Mouse (Mus musculus) limb, embryonic 11.5 days (tissue): ENCODE results near the gene Nkain2. TPM values are rescaled to one million over a fixed set of nuclear protein-coding genes. Genes with fewer than 3 reads are reported as not detected.

Experiments
- ATAC-seq: fragments of 200-750 bp; cut with Nextera tagmentation; 2 replicates; pipeline ENCODE4 v1.8.0; 2017; ENCODE audit warnings: low read depth; ENCODE audit not compliant: insufficient number of reproducible peaks, low FRiP score, low TSS enrichment
- DNase-seq: peaks from one replicate; pipeline ENCODE4 v3.0.0-alpha.2; 2015; ENCODE audit warnings: low spot score
- H3K27ac ChIP-seq: fragments of 300-500 bp; sonication (generic); replicated peaks from 2 replicates; pipeline ENCODE4 v1.5.1; 2014; ENCODE audit warnings: low read depth, mild to moderate bottlenecking, low read length
- H3K27me3 ChIP-seq: fragments of 300-500 bp; sonication (generic); 2 replicates; pipeline ENCODE4 v1.6.1; 2014; ENCODE audit warnings: mild to moderate bottlenecking, low read length, mixed read lengths; ENCODE audit not compliant: control insufficient read depth, insufficient read depth
- H3K36me3 ChIP-seq: fragments of 300-500 bp; sonication (generic); 2 replicates; pipeline ENCODE4 v1.6.1; 2014; ENCODE audit warnings: mild to moderate bottlenecking, low read length, moderate library complexity, mixed read lengths; ENCODE audit not compliant: control insufficient read depth, insufficient read depth
- H3K4me1 ChIP-seq: fragments of 300-500 bp; sonication (generic); 2 replicates; pipeline ENCODE4 v1.6.1; 2014; ENCODE audit warnings: low read length, mixed read lengths; ENCODE audit not compliant: control insufficient read depth, insufficient read depth
- H3K4me2 ChIP-seq: fragments of 300-500 bp; sonication (generic); 2 replicates; pipeline ENCODE4 v1.6.1; 2014; ENCODE audit warnings: low read depth, mild to moderate bottlenecking, moderate library complexity; ENCODE audit not compliant: severe bottlenecking
- H3K4me3 ChIP-seq: fragments of 300-500 bp; sonication (generic); 2 replicates; pipeline ENCODE4 v1.5.1; 2014; ENCODE audit warnings: low read depth, low read length
- H3K9ac ChIP-seq: fragments of 300-500 bp; sonication (generic); 2 replicates; pipeline ENCODE4 v1.6.1; 2014; ENCODE audit warnings: mild to moderate bottlenecking, low read length
- H3K9me3 ChIP-seq: fragments of 300-500 bp; sonication (generic); 2 replicates; pipeline ENCODE4 v1.6.1; 2016; ENCODE audit warnings: low read length; ENCODE audit not compliant: control insufficient read depth
- WGBS: fragments of 180-500 bp; shearing (Covaris S2); extraction: QIAGEN DNeasy Blood & Tissue Kit; methylation state at CpG from one replicate; pipeline ENCODE4 v1.1.7; 2014; 5-methylcytosine and 5-hydroxymethylcytosine counted together
- polyA plus RNA-seq: library from polyadenylated mRNA; unstranded; fragments of >200 nt; fragmentation: Nextera tagmentation; extraction: Ambion mirVana; gene quantifications from 2 replicates; pipeline ENCODE4 v1.2.1, GENCODE M21; 2014

The Nkain2 gene
- polyA plus RNA-seq, 1 experiment from 2014 or later = 0.20 TPM

DNA sequence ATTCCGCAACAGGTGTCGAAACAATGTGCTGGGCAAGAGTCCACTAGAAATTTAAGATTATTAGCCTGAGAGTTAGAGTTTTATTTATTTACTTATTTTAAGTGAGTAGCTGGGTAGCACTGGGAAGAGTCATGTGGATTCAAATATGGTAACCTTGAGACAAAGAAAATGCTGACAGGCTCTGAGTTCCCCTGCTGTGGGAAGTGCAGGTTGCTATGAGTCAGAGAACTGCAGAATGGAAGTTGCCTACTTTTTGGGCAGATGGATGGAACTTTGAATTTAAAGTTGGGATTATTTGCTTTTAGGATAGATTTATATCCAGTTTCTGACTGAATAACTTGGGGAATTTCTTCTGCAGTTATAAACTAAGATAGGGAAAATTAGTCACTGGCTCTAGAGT is 259.2 kb downstream of the Nkain2 start:
- Histone ChIP-seq H3K4me2 (no peak overlapping the region), H3K4me1 (no peaks in the 10 kb centered on the region), H3K36me3 (no peaks in the 10 kb centered on the region), H3K4me3 (no peak overlapping the region), H3K9ac (no peak overlapping the region), H3K9me3 (no peaks in the 10 kb centered on the region), H3K27ac (no peak overlapping the region), H3K27me3 (no peaks in the 10 kb centered on the region)
- 97% methylated on average over 2 of the region's 2 CpGs for WGBS
- ATAC-seq (no peak), DNase-seq (no peak)

DNA sequence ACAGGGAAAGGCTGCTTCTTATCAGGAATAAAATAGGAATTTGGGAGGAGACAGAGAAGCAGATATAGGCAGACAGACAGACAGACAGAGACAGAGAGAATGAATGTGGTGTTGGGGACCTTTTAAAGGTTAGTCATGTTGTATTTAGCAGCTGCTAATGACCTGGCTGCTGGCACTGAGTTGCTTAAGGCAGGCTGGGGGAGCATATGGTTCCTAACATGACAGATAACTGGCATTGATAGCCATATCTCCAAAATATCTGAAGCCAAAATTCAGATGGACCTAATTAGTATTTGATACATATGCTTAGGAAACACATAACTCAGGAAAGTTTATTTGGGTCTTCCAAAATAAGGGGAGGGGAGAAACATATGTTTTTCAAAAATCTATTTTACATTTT is 285.8 kb downstream of the Nkain2 start:
- H3K9ac ChIP-seq = no peak overlapping the region
- no peak overlapping the region for H3K4me3 ChIP-seq
- no peaks in the 10 kb centered on the region for H3K9me3 ChIP-seq
- DNase-seq (no peak), ATAC-seq (no peak)
- no peak overlapping the region for H3K4me2 ChIP-seq
- H3K36me3 ChIP-seq = no peaks in the 10 kb centered on the region
- H3K4me1 ChIP-seq = no peaks in the 10 kb centered on the region
- H3K27ac ChIP-seq = no peak overlapping the region
- no peaks in the 10 kb centered on the region for H3K27me3 ChIP-seq

GRCm38 (mm10) chr10:32602798-32603197 is 287.5 kb downstream of the Nkain2 start:
- Histone ChIP-seq H3K4me3 (no peak overlapping the region), H3K27ac (no peak overlapping the region), H3K4me2 (no peak overlapping the region), H3K27me3 (no peaks in the 10 kb centered on the region), H3K4me1 (no peaks in the 10 kb centered on the region), H3K36me3 (no peaks in the 10 kb centered on the region), H3K9ac (no peak overlapping the region), H3K9me3 (no peaks in the 10 kb centered on the region)
- DNase-seq (no peak), ATAC-seq (no peak)
- 76% methylated on average over 4 of the region's 4 CpGs for WGBS

DNA sequence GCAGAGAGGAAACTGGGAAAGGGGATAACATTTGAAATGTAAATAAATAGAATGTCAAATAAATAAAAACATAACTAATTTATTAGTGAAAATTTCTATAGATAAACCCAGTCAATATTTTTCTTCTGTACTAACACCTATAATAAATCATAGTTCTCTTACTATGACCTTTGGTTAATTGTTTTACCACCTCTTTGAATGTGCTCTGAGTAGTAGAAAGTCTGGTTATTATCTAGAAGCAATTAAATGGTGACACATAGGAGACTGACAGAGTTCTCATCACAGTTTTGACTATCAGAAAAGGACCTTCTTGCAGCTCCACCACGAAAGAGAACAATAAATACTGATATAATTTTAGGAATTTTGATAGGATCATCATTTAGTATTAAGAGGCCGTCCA is 295.3 kb downstream of the Nkain2 start:
- H3K4me1 ChIP-seq = no peaks in the 10 kb centered on the region
- no peak overlapping the region for H3K4me2 ChIP-seq
- H3K4me3 ChIP-seq = no peak overlapping the region
- no peak overlapping the region for H3K9ac ChIP-seq
- DNase-seq (no peak), ATAC-seq (no peak)
- H3K27me3 ChIP-seq = no peaks in the 10 kb centered on the region
- no peak overlapping the region for H3K27ac ChIP-seq
- no peaks in the 10 kb centered on the region for H3K36me3 ChIP-seq
- no peaks in the 10 kb centered on the region for H3K9me3 ChIP-seq
- 78% methylated on average over 2 of the region's 2 CpGs for whole genome bisulfite sequencing

GRCm38 (mm10) chr10:32577276-32577580 is 313.0 kb downstream of the Nkain2 start:
- 69% methylated on average over 3 of the region's 3 CpGs for WGBS
- Histone ChIP-seq H3K9me3 (no peaks in the 10 kb centered on the region), H3K4me3 (no peak overlapping the region), H3K4me1 (no peaks in the 10 kb centered on the region), H3K9ac (no peak overlapping the region), H3K36me3 (no peaks in the 10 kb centered on the region), H3K27ac (no peak overlapping the region), H3K4me2 (no peak overlapping the region), H3K27me3 (no peaks in the 10 kb centered on the region)
- no peak for DNase-seq
- ATAC-seq = no peak

DNA sequence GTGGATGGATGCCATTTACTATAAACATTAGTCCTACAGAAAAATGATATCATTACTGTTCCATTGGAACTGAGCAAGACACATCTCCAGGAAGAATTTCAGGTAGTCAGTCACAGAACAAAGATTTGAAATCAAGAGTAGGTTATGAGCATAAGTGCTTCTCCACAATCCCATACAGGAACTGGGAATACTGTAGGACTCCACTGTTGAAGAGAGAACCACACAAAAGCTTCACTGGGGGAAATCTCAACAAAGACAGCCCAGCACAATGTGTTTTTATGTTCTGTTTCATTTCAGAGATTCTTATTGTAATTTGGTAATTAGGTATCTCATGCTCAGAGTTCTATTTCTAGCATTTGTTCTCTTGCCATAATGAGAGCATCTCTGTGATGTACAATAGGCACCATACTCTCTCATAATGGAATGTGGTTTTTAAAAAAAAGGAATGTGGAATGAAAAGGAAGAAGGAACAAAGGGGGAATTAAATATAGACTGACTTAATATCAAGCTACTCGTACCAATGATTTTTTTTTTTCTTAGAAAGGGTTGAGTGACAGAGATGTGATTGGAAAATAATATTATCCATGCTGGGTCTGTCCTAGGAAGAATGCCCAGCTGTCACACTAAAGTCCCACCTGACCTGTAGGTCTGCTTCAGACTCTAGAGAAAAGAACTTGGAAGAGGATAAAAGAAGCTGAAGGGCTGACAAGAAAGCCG is 313.5 kb downstream of the Nkain2 start:
- Histone ChIP-seq H3K27me3 (no peaks in the 10 kb centered on the region), H3K9ac (no peak overlapping the region), H3K4me2 (no peak overlapping the region), H3K27ac (no peak overlapping the region), H3K9me3 (no peaks in the 10 kb centered on the region), H3K36me3 (no peaks in the 10 kb centered on the region), H3K4me1 (no peaks in the 10 kb centered on the region), H3K4me3 (no peak overlapping the region)
- no peak for ATAC-seq
- 70% methylated on average over 2 of the region's 2 CpGs for WGBS
- DNase-seq = no peak

DNA sequence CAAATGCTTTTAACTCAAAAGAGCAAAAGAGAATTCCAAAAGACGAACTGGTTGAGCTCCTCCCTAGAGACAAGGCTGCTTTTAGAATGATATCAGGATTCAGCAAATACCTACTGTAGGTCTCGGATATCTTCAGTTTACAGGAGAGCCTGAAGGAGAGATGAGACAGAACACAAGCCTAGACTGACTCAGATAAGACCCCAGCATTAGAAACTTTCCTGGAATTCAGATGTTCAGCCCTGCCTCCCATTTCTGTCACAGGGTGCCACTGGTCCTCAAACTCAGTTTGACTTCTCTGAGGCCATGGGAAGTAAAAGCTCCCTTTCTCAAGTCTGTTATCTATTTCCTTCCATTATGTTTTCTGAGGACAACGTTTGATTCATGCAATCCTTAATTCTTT is 332.6 kb downstream of the Nkain2 start:
- no peak overlapping the region for H3K27ac ChIP-seq
- no peak overlapping the region for H3K4me3 ChIP-seq
- 64% methylated on average over 3 of the region's 3 CpGs for WGBS
- DNase-seq = no peak
- no peaks in the 10 kb centered on the region for H3K36me3 ChIP-seq
- no peaks in the 10 kb centered on the region for H3K9me3 ChIP-seq
- H3K4me1 ChIP-seq = no peaks in the 10 kb centered on the region
- H3K9ac ChIP-seq = no peak overlapping the region
- no peak overlapping the region for H3K4me2 ChIP-seq
- ATAC-seq = no peak
- H3K27me3 ChIP-seq = no peaks in the 10 kb centered on the region

DNA sequence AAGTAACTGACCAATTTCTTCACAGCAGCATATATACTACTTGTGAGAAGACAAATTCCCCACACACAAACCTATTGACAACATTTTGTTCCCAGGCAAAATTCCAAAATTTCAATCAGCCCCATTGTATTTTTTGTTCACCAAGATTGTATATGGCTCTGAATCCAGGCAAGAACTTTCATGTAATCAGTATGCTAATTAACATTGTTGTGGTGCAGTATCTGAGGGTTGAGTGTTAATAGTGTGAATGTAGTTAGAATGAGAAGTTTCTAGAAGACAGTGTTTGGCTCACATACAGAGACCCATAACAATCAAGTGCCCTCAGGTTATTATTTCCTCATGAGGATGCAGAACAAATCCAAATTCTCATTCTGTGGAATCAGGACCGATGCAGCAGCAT is 354.2 kb downstream of the Nkain2 start:
- H3K9ac ChIP-seq = no peak overlapping the region
- no peaks in the 10 kb centered on the region for H3K36me3 ChIP-seq
- H3K27ac ChIP-seq = no peak overlapping the region
- no peaks in the 10 kb centered on the region for H3K9me3 ChIP-seq
- H3K4me2 ChIP-seq = no peak overlapping the region
- H3K4me3 ChIP-seq = no peak overlapping the region
- ATAC-seq (no peak), DNase-seq (no peak)
- no peaks in the 10 kb centered on the region for H3K27me3 ChIP-seq
- WGBS = 86% methylated on average over 1 of the region's 1 CpGs
- H3K4me1 ChIP-seq = no peaks in the 10 kb centered on the region

GRCm38 (mm10) chr10:32510821-32511220 is 379.4 kb downstream of the Nkain2 start:
- H3K9ac ChIP-seq = no peak overlapping the region
- no peaks in the 10 kb centered on the region for H3K27me3 ChIP-seq
- no peaks in the 10 kb centered on the region for H3K36me3 ChIP-seq
- WGBS = 93% methylated on average over 1 of the region's 1 CpGs
- no peak overlapping the region for H3K4me3 ChIP-seq
- no peak for DNase-seq
- no peaks in the 10 kb centered on the region for H3K9me3 ChIP-seq
- no peak overlapping the region for H3K27ac ChIP-seq
- H3K4me2 ChIP-seq = no peak overlapping the region
- ATAC-seq = no peak
- no peaks in the 10 kb centered on the region for H3K4me1 ChIP-seq
